Mouse (Mus musculus): ENCODE measurements around the gene Lrrc28. TPM values are rescaled to one million over a fixed set of nuclear protein-coding genes. Genes with fewer than 3 reads are reported as not detected.

The Lrrc28 gene
- polyA plus RNA-seq, 1 experiment from 2014 or later: 20.9 TPM

DNA sequence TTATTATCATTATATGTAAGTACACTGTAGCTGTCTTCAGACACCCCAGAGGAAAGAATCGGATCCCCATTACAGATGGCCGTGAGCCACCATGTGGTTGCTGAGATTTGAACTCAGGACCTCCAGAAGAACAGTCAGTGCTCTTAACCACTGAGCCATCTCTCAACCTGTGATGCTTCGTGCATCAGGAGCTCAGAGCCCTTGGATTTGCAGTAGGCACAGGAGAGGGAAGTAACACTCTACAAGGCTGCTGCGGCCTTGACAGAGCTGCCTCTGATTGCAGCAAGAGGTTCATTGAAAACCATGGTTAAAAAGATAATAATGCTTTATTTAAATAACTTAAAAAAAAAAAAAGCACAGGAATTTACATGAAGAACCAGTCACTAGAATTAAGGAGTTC, 3.3 kb upstream of the Lrrc28 start:
- Histone ChIP-seq H3K9me3 (replicated peaks; ENCODE audit: low read length) (no peaks in the 10 kb centered on the region), H3K4me2 (ENCODE audit: low read length) (peak overlapping the region; percentile 61), H3K27ac (no peak overlapping the region), H3K4me1 (replicated peaks; ENCODE audit: insufficient read depth, low read length) (peaks cover 20% of the 10 kb centered on the region), H3K9ac (ENCODE audit: low read depth, low read length) (0 out of 2 replicates have a peak overlapping the region, but pooled peaks have one; percentile 36), H3K27me3 (ENCODE audit: insufficient read depth, low read length) (no peaks in the 10 kb centered on the region), H3K4me3 (replicated peaks; ENCODE audit: low read depth, low read length) (peak overlapping the region; percentile 49), H3K36me3 (ENCODE audit: insufficient read depth, low read length) (no peaks in the 10 kb centered on the region)
- ATAC-seq (replicated peaks; ENCODE audit: low FRiP score, low read depth) (no peak), DNase-seq (ENCODE audit: low spot score) (no peak)
- 60% methylated on average over 4 of the region's 4 CpGs for WGBS
- no peak for TF ChIP-seq CTCF (IDR thresholded peaks at IDR 0.05; ENCODE audit: low read depth)

DNA sequence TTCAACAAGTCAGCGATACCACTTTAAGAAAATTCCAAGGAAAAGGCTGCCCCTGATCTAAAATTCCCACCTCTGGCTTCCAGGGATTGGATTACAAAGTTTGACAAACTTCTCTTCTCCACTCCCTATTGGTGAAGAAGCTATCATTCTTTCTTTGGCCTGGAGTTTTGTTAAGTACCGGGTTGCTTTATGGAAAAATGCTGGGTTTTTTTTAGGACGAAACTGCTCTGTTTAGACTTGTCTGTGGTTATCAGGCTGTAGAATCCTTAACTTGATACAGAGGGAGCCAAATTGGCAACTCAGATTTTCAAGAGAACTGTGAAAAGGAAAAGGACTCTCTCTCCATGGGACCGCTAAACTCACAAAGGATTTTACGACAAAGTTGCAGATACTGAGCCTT, 2.2 kb upstream of the Lrrc28 start, which contains the start of gene Ttc23:
Gene Ttc23, plus strand, starts transcription at position 134 of the 400 bp plus-strand sequence.
- no peak for ATAC-seq (replicated peaks; ENCODE audit: low FRiP score, low read depth)

DNA sequence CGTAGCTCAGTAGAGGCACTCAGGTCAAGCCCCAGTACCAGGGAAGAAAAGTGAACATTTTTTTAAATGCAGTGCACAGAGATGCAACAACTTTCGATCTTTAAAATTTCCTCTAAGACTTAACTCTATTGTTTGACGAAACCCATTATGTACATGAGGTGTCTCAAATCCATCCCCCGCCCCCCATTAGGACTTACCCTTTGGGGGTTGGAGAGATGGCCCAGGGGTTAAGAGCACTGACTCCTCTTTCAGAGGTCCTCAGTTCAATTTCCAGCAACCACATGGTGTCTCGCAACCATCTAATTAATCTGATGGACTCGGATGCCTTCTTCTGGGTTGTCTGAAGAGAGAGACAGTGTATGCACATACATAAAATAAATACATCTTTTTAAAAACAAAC, 1.1 kb upstream of the Lrrc28 start:
- H3K9ac ChIP-seq (ENCODE audit: low read depth, low read length): peak overlapping the region; percentile 85
- H3K36me3 ChIP-seq (ENCODE audit: insufficient read depth, low read length): no peaks in the 10 kb centered on the region
- H3K27ac ChIP-seq: peak overlapping the region; percentile 95
- no peak for TF ChIP-seq CTCF (IDR thresholded peaks at IDR 0.05; ENCODE audit: low read depth)
- H3K4me2 ChIP-seq (ENCODE audit: low read length): peak overlapping the region; percentile 72
- peaks cover 18% of the 10 kb centered on the region for H3K4me1 ChIP-seq (replicated peaks; ENCODE audit: insufficient read depth, low read length)
- WGBS: 7% methylated on average over 6 of the region's 6 CpGs
- DNase-seq (ENCODE audit: low spot score): no peak
- no peaks in the 10 kb centered on the region for H3K27me3 ChIP-seq (ENCODE audit: insufficient read depth, low read length)
- H3K4me3 ChIP-seq (replicated peaks; ENCODE audit: low read depth, low read length): peak overlapping the region; percentile 56
- H3K9me3 ChIP-seq (replicated peaks; ENCODE audit: low read length): no peaks in the 10 kb centered on the region
- ATAC-seq (replicated peaks; ENCODE audit: low FRiP score, low read depth): no peak

More for the DNA sequence above, 2.2 kb upstream of the Lrrc28 start, which contains the start of gene Ttc23:
- H3K27me3 ChIP-seq (ENCODE audit: insufficient read depth, low read length): no peaks in the 10 kb centered on the region
- TF ChIP-seq CTCF (IDR thresholded peaks at IDR 0.05; ENCODE audit: low read depth): no peak
- WGBS: 2% methylated on average over 5 of the region's 5 CpGs
- H3K36me3 ChIP-seq (ENCODE audit: insufficient read depth, low read length): no peaks in the 10 kb centered on the region
- H3K9ac ChIP-seq (ENCODE audit: low read depth, low read length): peak within 1 kb of the TSS; percentile 85
- DNase-seq (ENCODE audit: low spot score): peak; percentile 98
- peak within 1 kb of the TSS; percentile 72 for H3K4me2 ChIP-seq (ENCODE audit: low read length)
- peak within 1 kb of the TSS; percentile 56 for H3K4me3 ChIP-seq (replicated peaks; ENCODE audit: low read depth, low read length)
- H3K9me3 ChIP-seq (replicated peaks; ENCODE audit: low read length): no peaks in the 10 kb centered on the region
- H3K27ac ChIP-seq: peak within 1 kb of the TSS; percentile 95
- H3K4me1 ChIP-seq (replicated peaks; ENCODE audit: insufficient read depth, low read length): peaks cover 20% of the 10 kb centered on the region

DNA sequence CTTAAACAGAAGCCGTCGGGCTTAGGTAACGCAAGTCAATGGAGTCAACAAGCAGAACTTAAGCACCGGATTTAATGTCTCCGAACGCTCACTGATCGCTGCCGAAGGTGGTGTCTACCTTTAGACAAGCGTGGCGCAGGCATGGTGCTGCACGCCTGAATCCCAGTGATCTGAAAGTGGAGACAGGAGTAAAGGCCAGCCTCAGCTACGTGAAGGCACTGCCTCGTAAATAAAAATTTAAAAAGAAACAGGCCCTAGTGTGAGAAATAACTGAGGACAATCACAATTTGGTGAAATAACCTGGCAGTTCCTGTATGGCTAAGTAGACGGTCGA, 580 bp upstream of the Lrrc28 start:
- peak overlapping the region; percentile 72 for H3K4me2 ChIP-seq (ENCODE audit: low read length)
- no peaks in the 10 kb centered on the region for H3K36me3 ChIP-seq (ENCODE audit: insufficient read depth, low read length)
- no peak for TF ChIP-seq CTCF (IDR thresholded peaks at IDR 0.05; ENCODE audit: low read depth)
- peak overlapping the region; percentile 85 for H3K9ac ChIP-seq (ENCODE audit: low read depth, low read length)
- peak overlapping the region; percentile 95 for H3K27ac ChIP-seq
- H3K27me3 ChIP-seq (ENCODE audit: insufficient read depth, low read length): no peaks in the 10 kb centered on the region
- H3K4me3 ChIP-seq (replicated peaks; ENCODE audit: low read depth, low read length): peak overlapping the region; percentile 56
- H3K4me1 ChIP-seq (replicated peaks; ENCODE audit: insufficient read depth, low read length): peaks cover 18% of the 10 kb centered on the region
- ATAC-seq (replicated peaks; ENCODE audit: low FRiP score, low read depth): 0 out of 2 replicates have a peak, but pooled peaks have one; percentile 1
- DNase-seq (ENCODE audit: low spot score): no peak
- WGBS: 0% methylated on average over 15 of the region's 15 CpGs
- no peaks in the 10 kb centered on the region for H3K9me3 ChIP-seq (replicated peaks; ENCODE audit: low read length)

DNA sequence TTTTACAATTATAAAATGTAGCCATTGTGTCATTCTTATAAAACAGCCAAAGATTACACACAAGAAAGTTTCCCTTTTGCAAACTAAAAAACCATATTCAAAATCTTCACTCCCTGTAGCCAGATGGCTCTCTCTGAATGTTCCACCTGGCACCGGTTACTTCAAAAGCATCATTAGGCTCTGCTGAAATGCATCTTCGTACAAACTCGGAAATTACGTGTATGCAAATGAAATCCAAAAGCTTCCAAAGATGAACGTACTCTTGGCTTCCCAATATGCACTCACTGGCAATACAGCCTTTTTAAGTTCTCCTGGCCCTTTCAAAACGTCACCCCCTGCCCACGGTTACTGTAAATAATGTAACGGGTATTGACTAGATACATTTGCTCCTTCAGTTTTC, 777 bp downstream of the Lrrc28 start:
- no peaks in the 10 kb centered on the region for H3K27me3 ChIP-seq (ENCODE audit: insufficient read depth, low read length)
- no peaks in the 10 kb centered on the region for H3K36me3 ChIP-seq (ENCODE audit: insufficient read depth, low read length)
- H3K4me1 ChIP-seq (replicated peaks; ENCODE audit: insufficient read depth, low read length): peaks cover 11% of the 10 kb centered on the region
- 33% methylated on average over 8 of the region's 8 CpGs for WGBS
- no peak for TF ChIP-seq CTCF (IDR thresholded peaks at IDR 0.05; ENCODE audit: low read depth)
- H3K4me2 ChIP-seq (ENCODE audit: low read length): peak overlapping the region; percentile 65
- peak overlapping the region; percentile 56 for H3K4me3 ChIP-seq (replicated peaks; ENCODE audit: low read depth, low read length)
- H3K27ac ChIP-seq: 0 out of 2 replicates have a peak overlapping the region, but pooled peaks have one; percentile 68
- H3K9me3 ChIP-seq (replicated peaks; ENCODE audit: low read length): no peaks in the 10 kb centered on the region
- H3K9ac ChIP-seq (ENCODE audit: low read depth, low read length): peak overlapping the region; percentile 75; the same call in 1 of the 2 replicates
- ATAC-seq (replicated peaks; ENCODE audit: low FRiP score, low read depth): no peak
- no peak for DNase-seq (ENCODE audit: low spot score)

- no peak for TF ChIP-seq CTCF (IDR thresholded peaks at IDR 0.05; ENCODE audit: low read depth)
- Histone ChIP-seq H3K27ac (no peak overlapping the region), H3K36me3 (ENCODE audit: insufficient read depth, low read length) (no peaks in the 10 kb centered on the region), H3K4me3 (replicated peaks; ENCODE audit: low read depth, low read length) (no peak overlapping the region), H3K4me1 (replicated peaks; ENCODE audit: insufficient read depth, low read length) (0 out of 2 replicates have a peak, but pooled peaks cover 2% of the 10 kb centered on the region), H3K9me3 (replicated peaks; ENCODE audit: low read length) (no peaks in the 10 kb centered on the region), H3K4me2 (ENCODE audit: low read length) (no peak overlapping the region), H3K9ac (ENCODE audit: low read depth, low read length) (no peak overlapping the region), H3K27me3 (ENCODE audit: insufficient read depth, low read length) (no peaks in the 10 kb centered on the region)
- 93% methylated on average over 9 of the region's 9 CpGs for WGBS
- ATAC-seq (replicated peaks; ENCODE audit: low FRiP score, low read depth) (no peak), DNase-seq (ENCODE audit: low spot score) (no peak)
Observed at GRCm38 (mm10) chr7:67642955-67643354, 2.1 kb downstream of the Lrrc28 start.

GRCm38 (mm10) chr7:67639006-67639405, 6.1 kb downstream of the Lrrc28 start:
- ATAC-seq (replicated peaks; ENCODE audit: low FRiP score, low read depth): no peak
- Histone ChIP-seq H3K4me3 (replicated peaks; ENCODE audit: low read depth, low read length) (no peak overlapping the region), H3K9ac (ENCODE audit: low read depth, low read length) (no peak overlapping the region), H3K9me3 (replicated peaks; ENCODE audit: low read length) (no peaks in the 10 kb centered on the region), H3K27me3 (ENCODE audit: insufficient read depth, low read length) (no peaks in the 10 kb centered on the region), H3K36me3 (ENCODE audit: insufficient read depth, low read length) (no peaks in the 10 kb centered on the region), H3K4me2 (ENCODE audit: low read length) (no peak overlapping the region), H3K4me1 (replicated peaks; ENCODE audit: insufficient read depth, low read length) (no peaks in the 10 kb centered on the region), H3K27ac (no peak overlapping the region)
- WGBS: 84% methylated on average over 3 of the region's 3 CpGs
- no peak for TF ChIP-seq CTCF (IDR thresholded peaks at IDR 0.05; ENCODE audit: low read depth)
- DNase-seq (ENCODE audit: low spot score): no peak

Data from kidney, postnatal 0 days (tissue).